Mouse (Mus musculus) thymus, postnatal 0 days (tissue): ENCODE measurements around the gene Ly6g6c. TPM values are rescaled to one million over a fixed set of nuclear protein-coding genes. Genes with fewer than 3 reads are reported as not detected.
A peak's percentile ranks its signal among the peaks of the same experiment; 100 is the strongest.

Experiments
- DNase-seq: peaks from one replicate; pipeline ENCODE4 v3.0.0-alpha.2; 2015; ENCODE audit warnings: low spot score
- polyA plus RNA-seq: library from polyadenylated mRNA; unstranded; fragments of >200 nt; fragmentation: Nextera tagmentation; extraction: Ambion mirVana; gene quantifications from 2 replicates; pipeline ENCODE4 v1.2.1, GENCODE M21; 2015

Ly6g6c gene
- polyA plus RNA-seq, 1 experiment from 2014 or later = 0.57 TPM

GRCm38 (mm10) chr17:35106522-35106921 is 41.3 kb downstream of the Ly6g6c start:
- DNase-seq = no peak

DNA sequence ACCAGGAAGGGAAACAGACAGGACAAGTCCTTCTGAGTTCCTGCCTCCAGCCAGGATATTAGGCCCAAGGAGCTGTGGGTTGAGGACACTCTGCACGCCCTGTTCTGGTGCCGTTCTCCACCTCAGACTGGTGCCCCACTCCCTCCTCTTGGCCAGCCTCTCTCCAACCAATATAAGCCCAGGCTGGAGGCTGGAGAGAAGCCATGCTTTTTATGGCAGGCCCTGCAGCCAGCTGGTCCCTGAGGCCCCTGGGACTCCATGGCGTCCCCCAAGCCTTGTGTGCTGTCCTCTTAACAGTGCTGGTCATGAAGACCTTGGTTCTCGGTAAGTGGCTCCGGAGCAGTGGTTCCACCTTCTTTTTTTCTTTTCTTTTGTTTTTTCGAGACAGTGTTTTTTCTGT is 42.9 kb downstream of the Ly6g6c start, which contains the start of gene Ly6g5c:
Gene Ly6g5c, plus strand, starts transcription at position 183 of the 400 bp plus-strand sequence.
- no peak for DNase-seq

DNA sequence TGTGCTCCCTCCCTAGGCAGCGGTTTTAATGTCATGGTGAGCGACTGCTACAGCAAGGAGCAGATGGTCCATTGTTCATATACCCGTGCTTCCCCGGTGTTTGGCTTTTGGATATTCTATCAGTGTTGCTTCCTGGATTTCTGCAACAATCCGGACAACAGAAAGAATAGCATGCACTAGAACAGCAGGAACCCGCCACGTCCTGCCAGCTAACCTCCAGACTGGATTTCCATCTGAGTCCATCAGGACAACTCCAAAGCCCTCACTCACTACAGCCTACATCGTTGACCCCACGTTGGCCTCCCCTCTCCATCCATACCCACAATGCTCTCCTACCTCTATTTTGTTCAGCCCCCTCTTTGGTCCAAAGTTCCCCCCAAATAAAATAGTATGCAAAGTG is 46.6 kb downstream of the Ly6g6c start:
- DNase-seq = no peak

- DNase-seq = peak; percentile 38
Observed at GRCm38 (mm10) chr17:35115046-35116019, 50.1 kb downstream of the Ly6g6c start, which contains the start of gene Ly6g5b. Gene Ly6g5b (minus strand): TSS chr17:35115428.

Other genes starting within 250 kb of the Ly6g6c start
- gene Stk19, start 228.4 kb upstream of the Ly6g6c start, polyA plus RNA-seq = 39.3 and 48.6 TPM in 2 replicates
- 48.8 and 53.3 TPM in 2 replicates for gene Dxo, start 228.4 kb upstream of the Ly6g6c start, polyA plus RNA-seq
- gene Skiv2l, start 215.2 kb upstream of the Ly6g6c start, polyA plus RNA-seq = 49.7 and 50.1 TPM in 2 replicates
- gene Nelfe, start 215.0 kb upstream of the Ly6g6c start, polyA plus RNA-seq = 82.4 and 88.6 TPM in 2 replicates
- 5.2 and 6.2 TPM in 2 replicates for gene Cfb, start 202.9 kb upstream of the Ly6g6c start, polyA plus RNA-seq
- 1.6 and 1.7 TPM in 2 replicates for gene Zbtb12, start 185.9 kb upstream of the Ly6g6c start, polyA plus RNA-seq
- not detected in 2 replicates for gene Gm20547, start 183.3 kb upstream of the Ly6g6c start, polyA plus RNA-seq
- 7.6 TPM in 2 replicates for gene C2, start 167.1 kb upstream of the Ly6g6c start, polyA plus RNA-seq
- 38.6 and 47.9 TPM in 2 replicates for gene Ehmt2, start 166.9 kb upstream of the Ly6g6c start, polyA plus RNA-seq
- 0.57 and 0.81 TPM in 2 replicates for gene Slc44a4, start 150.9 kb upstream of the Ly6g6c start, polyA plus RNA-seq
- 25.7 and 28.2 TPM in 2 replicates for gene Neu1, start 134.1 kb upstream of the Ly6g6c start, polyA plus RNA-seq
- gene Hspa1b, start 106.2 kb upstream of the Ly6g6c start, polyA plus RNA-seq = 0.72 and 0.83 TPM in 2 replicates
- not detected in 2 replicates for gene Gm20481, start 95.5 kb upstream of the Ly6g6c start, polyA plus RNA-seq
- 6.8 and 7.6 TPM in 2 replicates for gene Hspa1a, start 93.2 kb upstream of the Ly6g6c start, polyA plus RNA-seq
- gene Hspa1l, start 92.7 kb upstream of the Ly6g6c start, polyA plus RNA-seq = 0.09 and 0.27 TPM in 2 replicates
- 179 and 197 TPM in 2 replicates for gene Lsm2, start 83.5 kb upstream of the Ly6g6c start, polyA plus RNA-seq
- 125 and 138 TPM in 2 replicates for gene Vars, start 64.4 kb upstream of the Ly6g6c start, polyA plus RNA-seq
- 0.26 and 0.36 TPM in 2 replicates for gene Vwa7, start 48.8 kb upstream of the Ly6g6c start, polyA plus RNA-seq
- gene Sapcd1, start 37.4 kb upstream of the Ly6g6c start, polyA plus RNA-seq = 18.2 and 22.5 TPM in 2 replicates
- gene Msh5, start 18.6 kb upstream of the Ly6g6c start, polyA plus RNA-seq = 8.9 and 13.5 TPM in 2 replicates
- 501 and 524 TPM in 2 replicates for gene Clic1, start 15.4 kb upstream of the Ly6g6c start, polyA plus RNA-seq
- gene Ddah2, start 6.4 kb upstream of the Ly6g6c start, polyA plus RNA-seq = 51.6 and 57.5 TPM in 2 replicates
- 0.06 and 0.08 TPM in 2 replicates for gene Mpig6b, start 796 bp downstream of the Ly6g6c start, polyA plus RNA-seq
- gene Ly6g6e, start 11.5 kb downstream of the Ly6g6c start, polyA plus RNA-seq = 0.89 and 1.0 TPM in 2 replicates
- 0.55 and 0.60 TPM in 2 replicates for gene Ly6g6d, start 12.7 kb downstream of the Ly6g6c start, polyA plus RNA-seq
- 0.12 TPM in 1 of 2 replicates, not detected in the other for gene Ly6g6f, start 20.2 kb downstream of the Ly6g6c start, polyA plus RNA-seq
- gene Abhd16a, start 23.9 kb downstream of the Ly6g6c start, polyA plus RNA-seq = 85.3 and 90.6 TPM in 2 replicates
- 0.37 TPM in 1 of 2 replicates, not detected in the other for gene Ly6g5c, start 42.9 kb downstream of the Ly6g6c start, polyA plus RNA-seq
- 3.7 and 4.0 TPM in 2 replicates for gene Ly6g5b, start 50.0 kb downstream of the Ly6g6c start, polyA plus RNA-seq
- gene Gpank1, start 56.1 kb downstream of the Ly6g6c start, polyA plus RNA-seq = 26.9 and 31.2 TPM in 2 replicates
- 348 and 353 TPM in 2 replicates for gene Csnk2b, start 56.7 kb downstream of the Ly6g6c start, polyA plus RNA-seq
- 11.2 and 14.7 TPM in 2 replicates for gene D17H6S53E, start 61.0 kb downstream of the Ly6g6c start, polyA plus RNA-seq
- gene Apom, start 66.7 kb downstream of the Ly6g6c start, polyA plus RNA-seq = 0.18 and 0.21 TPM in 2 replicates
- gene Bag6, start 69.8 kb downstream of the Ly6g6c start, polyA plus RNA-seq = 42.3 and 48.0 TPM in 2 replicates
- 81.3 and 113 TPM in 2 replicates for gene Prrc2a, start 99.5 kb downstream of the Ly6g6c start, polyA plus RNA-seq
- 45.2 and 47.2 TPM in 2 replicates for gene Aif1, start 110.7 kb downstream of the Ly6g6c start, polyA plus RNA-seq
- gene Lst1, start 123.1 kb downstream of the Ly6g6c start, polyA plus RNA-seq = 35.3 and 41.8 TPM in 2 replicates
- gene Ltb, start 129.1 kb downstream of the Ly6g6c start, polyA plus RNA-seq = 144 and 167 TPM in 2 replicates
- 4.2 and 5.7 TPM in 2 replicates for gene Tnf, start 136.6 kb downstream of the Ly6g6c start, polyA plus RNA-seq
- 4.4 and 4.7 TPM in 2 replicates for gene Lta, start 140.0 kb downstream of the Ly6g6c start, polyA plus RNA-seq
- gene Gm16181, start 155.4 kb downstream of the Ly6g6c start, polyA plus RNA-seq = 0.26 and 0.69 TPM in 2 replicates
- gene Atp6v1g2, start 168.3 kb downstream of the Ly6g6c start, polyA plus RNA-seq = 1.3 and 1.8 TPM in 2 replicates
- 14.0 and 16.8 TPM in 2 replicates for gene Nfkbil1, start 170.4 kb downstream of the Ly6g6c start, polyA plus RNA-seq
- gene Ddx39b, start 176.4 kb downstream of the Ly6g6c start, polyA plus RNA-seq = 423 and 446 TPM in 2 replicates
- gene H2-D1, start 197.3 kb downstream of the Ly6g6c start, polyA plus RNA-seq = 441 and 555 TPM in 2 replicates